Mouse (Mus musculus) ES-E14 (cell line): ENCODE results near the gene Cecr2. TPM values are rescaled to one million over a fixed set of nuclear protein-coding genes. Genes with fewer than 3 reads are reported as not detected.
A peak's percentile ranks its signal among the peaks of the same experiment; 100 is the strongest.

ENCODE experiments used
- DNase-seq: peaks from one replicate; pipeline ENCODE4 v3.0.0-alpha.2; 2013; ENCODE audit warnings: low read depth, low spot score
- H3K27ac ChIP-seq: 2 replicates; pipeline ENCODE4 v1.5.1; 2012; ENCODE audit warnings: low read depth, mild to moderate bottlenecking, low read length, moderate library complexity, mixed read lengths; ENCODE audit not compliant: poor library complexity, insufficient read depth, severe bottlenecking
- H3K36me3 ChIP-seq: 2 replicates; pipeline ENCODE4 v1.6.1; 2012; ENCODE audit warnings: mild to moderate bottlenecking, low read length, moderate library complexity, mixed read lengths; ENCODE audit not compliant: control insufficient read depth, poor library complexity, insufficient read depth, severe bottlenecking
- H3K4me1 ChIP-seq, 2 experiments: fragments of 150-350 bp in 1 of 2; sonication (generic) in 1 of 2; 2 replicates each; pipeline ENCODE4 v1.6.1; 2012; ENCODE audit warnings: low read length in 2 of 2, mild to moderate bottlenecking in 1 of 2, mixed read lengths in 1 of 2; ENCODE audit not compliant: control insufficient read depth in 2 of 2, insufficient read depth in 2 of 2, poor library complexity in 1 of 2
- H3K4me3 ChIP-seq, 2 experiments: fragments of 150-350 bp in 1 of 2; sonication (generic) in 1 of 2; 2 replicates each; pipeline ENCODE4 v1.5.1; 2012; ENCODE audit warnings: low read length in 2 of 2, low read depth in 1 of 2, mild to moderate bottlenecking in 1 of 2, mixed read lengths in 1 of 2; ENCODE audit not compliant: insufficient read depth in 1 of 2, poor library complexity in 1 of 2, severe bottlenecking in 1 of 2
- H3K9ac ChIP-seq: 2 replicates; pipeline ENCODE4 v1.6.1; 2012; ENCODE audit warnings: low read depth, mild to moderate bottlenecking, low read length, mixed read lengths; ENCODE audit not compliant: poor library complexity, insufficient read depth, severe bottlenecking
- H3K9me3 ChIP-seq: fragments of 150-350 bp; sonication (generic); 2 replicates; pipeline ENCODE4 v1.6.1; 2012; ENCODE audit warnings: low read depth, mild to moderate bottlenecking, low read length; ENCODE audit not compliant: control insufficient read depth, insufficient read depth
- CHD2 ChIP-seq: IDR thresholded peaks from 2 replicates; pipeline ENCODE4 v1.6.1; 2014; ENCODE audit warnings: mild to moderate bottlenecking, low read depth, low read length, inconsistent platforms
- HCFC1 ChIP-seq: IDR thresholded peaks from 2 replicates; pipeline ENCODE4 v1.6.1; 2012; ENCODE audit warnings: low read length, inconsistent platforms, borderline replicate concordance; ENCODE audit not compliant: insufficient read depth
- MAFK ChIP-seq: IDR thresholded peaks from 2 replicates; pipeline ENCODE4 v1.6.1; 2014; ENCODE audit warnings: mild to moderate bottlenecking, low read depth, low read length, inconsistent platforms; ENCODE audit not compliant: insufficient read depth
- ZC3H11A ChIP-seq: IDR thresholded peaks from 2 replicates; pipeline ENCODE4 v1.6.1; 2012; ENCODE audit warnings: low read depth, mild to moderate bottlenecking, inconsistent platforms, low read length, borderline replicate concordance
- ZNF384 ChIP-seq: IDR thresholded peaks from 2 replicates; pipeline ENCODE4 v1.6.1; 2012; ENCODE audit warnings: low read depth, low read length, inconsistent platforms
- in situ Hi-C, 2 experiments: fragments of 600-800 bp; cut with MboI; formaldehyde crosslinking; loops; one replicate each; pipeline ENCODE4 v1.15.1; 2025; ENCODE audit warnings: low sequenced_read_pairs in 2 of 2, inconsistent platforms in 1 of 2; ENCODE audit not compliant: unreplicated experiment in 2 of 2
- total RNA-seq: library from RNA; depleted of rRNA; stranded (reverse); fragments of 300-350 nt; gene quantifications from 2 replicates; pipeline ENCODE4 v1.2.3, GENCODE M21; 2012

Gene Cecr2
- total RNA-seq, 1 experiment: 26.5 TPM

GRCm38 (mm10) chr6:120743130-120743529, 77.0 kb downstream of the Cecr2 start:
- TF ChIP-seq HCFC1: no peak
- TF ChIP-seq ZC3H11A: no peak
- no peak for TF ChIP-seq CHD2
- TF ChIP-seq MAFK: no peak
- no peak for TF ChIP-seq ZNF384
- Histone ChIP-seq H3K4me3 (no peak overlapping the region), H3K4me1 (peaks cover 2 to 4% of the 10 kb centered on the region in 2 experiments; a peak in 2 of 4 replicates), H3K27ac (no peak overlapping the region), H3K9me3 (no peaks in the 10 kb centered on the region), H3K36me3 (peaks cover 4% of the 10 kb centered on the region), H3K9ac (no peak overlapping the region)
- DNase-seq: peak; percentile 25
- in situ Hi-C loops: no loop called here

GRCm38 (mm10) chr6:120744266-120744665, 78.1 kb downstream of the Cecr2 start:
- in situ Hi-C loops: no loop called here
- no peaks in the 10 kb centered on the region; the same call in 1 of the 2 replicates for H3K36me3 ChIP-seq

GRCm38 (mm10) chr6:120746416-120746815, 80.2 kb downstream of the Cecr2 start:
- no peak for DNase-seq
- Histone ChIP-seq H3K9ac (no peak overlapping the region), H3K9me3 (no peaks in the 10 kb centered on the region), H3K4me3 (no peak overlapping the region), H3K27ac (no peak overlapping the region), H3K36me3 (peaks cover 6% of the 10 kb centered on the region), H3K4me1 (peaks cover 2 to 4% of the 10 kb centered on the region in 2 experiments; a peak in 2 of 4 replicates)
- in situ Hi-C loops: no loop called here
- TF ChIP-seq MAFK (no peak), CHD2 (no peak), HCFC1 (no peak), ZC3H11A (no peak), ZNF384 (no peak)

More at GRCm38 (mm10) chr6:120744266-120744665, 78.1 kb downstream of the Cecr2 start:
- no peak for DNase-seq
- H3K4me3 ChIP-seq: no peak overlapping the region
- H3K27ac ChIP-seq: no peak overlapping the region
- H3K9me3 ChIP-seq: no peaks in the 10 kb centered on the region
- TF ChIP-seq ZNF384 (no peak), HCFC1 (no peak), ZC3H11A (no peak), CHD2 (no peak), MAFK (no peak)
- H3K9ac ChIP-seq: no peak overlapping the region
- peaks cover 2 to 4% of the 10 kb centered on the region in 2 experiments; a peak in 2 of 4 replicates for H3K4me1 ChIP-seq

DNA sequence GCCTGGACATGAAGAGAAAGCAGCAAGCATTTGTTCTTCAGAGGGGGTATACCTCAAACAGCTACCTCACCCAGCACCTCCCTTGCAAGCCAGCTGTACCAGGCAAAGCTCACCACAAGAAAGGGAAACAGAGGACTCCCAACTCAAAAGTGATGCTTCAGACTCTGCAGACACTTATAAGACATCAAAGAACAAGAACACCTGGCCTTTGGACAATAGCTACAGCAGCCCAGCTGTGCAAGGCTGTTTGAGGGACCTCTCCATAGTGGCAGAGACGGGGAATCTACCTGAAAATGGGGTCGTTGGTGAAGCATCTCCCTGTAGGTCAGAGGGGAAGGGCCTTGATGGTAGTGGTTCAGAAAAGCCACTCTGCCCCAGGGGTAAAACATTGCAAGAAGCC, 95.0 kb downstream of the Cecr2 start:
- Histone ChIP-seq H3K36me3 (peaks cover 39% of the 10 kb centered on the region), H3K27ac (no peak overlapping the region)

GRCm38 (mm10) chr6:120769972-120770371, 103.8 kb downstream of the Cecr2 start:
- H3K9me3 ChIP-seq: no peaks in the 10 kb centered on the region
- no peak for DNase-seq
- in situ Hi-C loops: no loop called here
- H3K9ac ChIP-seq: no peak overlapping the region
- H3K36me3 ChIP-seq: peaks cover 18% of the 10 kb centered on the region
- no peaks in the 10 kb centered on the region for H3K4me1 ChIP-seq
- TF ChIP-seq HCFC1: no peak
- TF ChIP-seq CHD2: no peak
- no peak overlapping the region for H3K27ac ChIP-seq
- H3K4me3 ChIP-seq: no peak overlapping the region

More for the DNA sequence above, 95.0 kb downstream of the Cecr2 start:
- Histone ChIP-seq H3K4me3 (no peak overlapping the region), H3K9me3 (no peaks in the 10 kb centered on the region), H3K9ac (no peak overlapping the region), H3K4me1 (no peaks in the 10 kb centered on the region)
- in situ Hi-C loops: no loop called here
- DNase-seq: no peak
- TF ChIP-seq HCFC1 (no peak), ZNF384 (no peak), ZC3H11A (no peak), MAFK (no peak), CHD2 (no peak)
